Mouse (Mus musculus) kidney, adult 2 months (tissue): ENCODE data around the gene Me3. TPM values are rescaled to one million over a fixed set of nuclear protein-coding genes. Genes with fewer than 3 reads are reported as not detected.

Experiments used
- DNase-seq: peaks from one replicate; pipeline ENCODE4 v3.0.0; 2021
- H3K27ac ChIP-seq: fragments of 200-500 bp; 2 replicates; pipeline ENCODE4 v1.5.1; 2012; ENCODE audit warnings: low read depth, low read length, control low read depth, inconsistent platforms; ENCODE audit not compliant: insufficient read depth
- H3K27me3 ChIP-seq: fragments of 200-500 bp; replicated peaks from 2 replicates; pipeline ENCODE4 v1.6.1; 2012; ENCODE audit warnings: mild to moderate bottlenecking, moderate library complexity, low read length, inconsistent platforms; ENCODE audit not compliant: control insufficient read depth, insufficient read depth
- H3K36me3 ChIP-seq: fragments of 200-500 bp; 2 replicates; pipeline ENCODE4 v1.6.1; 2012; ENCODE audit warnings: mild to moderate bottlenecking, moderate library complexity, low read length, inconsistent platforms; ENCODE audit not compliant: control insufficient read depth, insufficient read depth
- H3K4me1 ChIP-seq: fragments of 200-500 bp; 2 replicates; pipeline ENCODE4 v1.6.1; 2011; ENCODE audit warnings: low read length; ENCODE audit not compliant: control insufficient read depth, insufficient read depth
- H3K4me3 ChIP-seq: fragments of 200-500 bp; 2 replicates; pipeline ENCODE4 v1.5.1; 2011; ENCODE audit warnings: mild to moderate bottlenecking, low read depth, low read length, control low read depth; ENCODE audit not compliant: insufficient read depth
- CTCF ChIP-seq: fragments of 200-500 bp; conservative IDR thresholded peaks from 2 replicates; pipeline ENCODE4 v1.5.1; 2011; ENCODE audit warnings: low read depth, mild to moderate bottlenecking, control low read depth, low read length, moderate library complexity, mixed read lengths; ENCODE audit not compliant: insufficient read depth, insufficient read length
- POLR2A ChIP-seq: fragments of 200-500 bp; IDR thresholded peaks from one replicate; pipeline ENCODE4 v1.6.1; 2011; ENCODE audit warnings: low read depth, low read length, control low read depth
- WGBS: fragments of 180-500 bp; shearing (Covaris S2); methylation state at CpG from one replicate; pipeline ENCODE4 v1.1.7; 2018; 5-methylcytosine and 5-hydroxymethylcytosine counted together
- polyA plus RNA-seq: library from polyadenylated mRNA; depleted of rRNA; stranded (reverse); fragments of >200 nt; gene quantifications from 2 replicates; pipeline ENCODE4 v1.2.3, GENCODE M21; 2012

Me3 gene
- polyA plus RNA-seq, 1 experiment = 89.3 TPM

DNA sequence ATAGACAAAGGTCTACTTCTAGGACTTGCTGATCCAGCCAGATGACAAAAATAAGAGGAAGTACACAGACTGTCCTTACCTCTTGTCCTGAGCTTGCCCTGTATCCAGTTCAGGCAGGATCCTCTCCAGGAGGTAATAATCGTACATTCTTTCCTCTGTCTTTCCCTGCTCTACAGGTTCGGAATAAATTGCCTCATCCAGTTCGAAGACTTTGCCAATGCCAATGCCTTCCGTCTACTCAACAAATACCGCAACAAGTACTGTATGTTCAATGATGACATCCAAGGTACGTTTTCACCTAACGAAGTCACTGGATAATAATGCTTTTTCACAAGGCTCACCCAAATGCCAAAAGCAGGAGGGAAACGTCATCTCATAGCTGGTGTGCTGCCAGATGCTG, 201.3 kb downstream of the Me3 start:
- WGBS = 69% methylated on average over 8 of the region's 8 CpGs
- Histone ChIP-seq H3K4me1 (no peaks in the 10 kb centered on the region; the same call in 1 of the 2 replicates), H3K36me3 (no peaks in the 10 kb centered on the region), H3K4me3 (no peak overlapping the region), H3K27ac (no peak overlapping the region), H3K27me3 (no peaks in the 10 kb centered on the region)
- DNase-seq = no peak
- TF ChIP-seq CTCF = no peak
- TF ChIP-seq POLR2A = no peak

DNA sequence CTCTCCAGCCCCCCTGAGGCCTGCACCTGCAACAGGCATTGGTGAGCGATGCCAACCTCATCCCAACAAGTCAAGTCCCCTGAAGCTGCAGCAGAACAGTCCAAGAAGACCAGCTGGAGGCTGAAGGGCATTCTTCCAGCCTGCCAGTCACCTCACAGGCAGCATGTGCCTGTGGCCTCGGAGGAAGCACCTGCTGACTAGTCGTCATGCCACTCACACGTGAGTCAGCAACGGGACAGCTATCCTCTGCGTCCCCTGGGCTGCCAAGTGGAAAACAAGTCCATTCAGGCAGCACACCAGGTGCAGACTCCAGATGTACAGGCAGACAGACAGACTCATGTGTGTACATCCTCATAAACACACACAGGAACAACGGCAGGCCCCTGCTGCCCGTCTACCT, 203.4 kb downstream of the Me3 start:
- no peak overlapping the region for H3K4me3 ChIP-seq
- H3K36me3 ChIP-seq = no peaks in the 10 kb centered on the region
- DNase-seq = no peak
- 60% methylated on average over 8 of the region's 8 CpGs for WGBS
- TF ChIP-seq POLR2A = no peak
- TF ChIP-seq CTCF = no peak
- H3K27me3 ChIP-seq = no peaks in the 10 kb centered on the region
- no peaks in the 10 kb centered on the region; the same call in 1 of the 2 replicates for H3K4me1 ChIP-seq
- H3K27ac ChIP-seq = no peak overlapping the region

DNA sequence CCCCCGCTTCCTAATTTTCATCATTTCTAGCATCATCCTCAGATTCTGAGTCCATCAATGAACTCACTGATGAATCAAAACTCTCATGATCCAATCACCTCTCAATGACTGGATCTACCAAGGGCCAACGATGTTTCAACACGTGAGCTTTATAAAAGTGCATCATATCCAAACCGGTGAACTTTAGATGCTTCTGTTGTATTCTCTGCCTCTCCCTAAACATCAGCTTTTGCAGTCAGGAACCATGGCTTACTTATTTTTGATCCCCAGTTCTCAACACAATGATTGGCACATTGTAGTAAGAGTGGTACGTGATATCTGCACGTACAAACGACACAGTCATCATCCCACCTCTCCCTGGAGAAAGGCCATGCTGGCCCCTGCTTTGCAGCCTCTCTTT, 204.5 kb downstream of the Me3 start:
- H3K27ac ChIP-seq = no peak overlapping the region
- DNase-seq = no peak
- TF ChIP-seq POLR2A = no peak
- TF ChIP-seq CTCF = no peak
- H3K4me1 ChIP-seq = no peaks in the 10 kb centered on the region; the same call in 1 of the 2 replicates
- H3K36me3 ChIP-seq = no peaks in the 10 kb centered on the region
- no peak overlapping the region for H3K4me3 ChIP-seq
- 96% methylated on average over 7 of the region's 7 CpGs for WGBS
- H3K27me3 ChIP-seq = no peaks in the 10 kb centered on the region

DNA sequence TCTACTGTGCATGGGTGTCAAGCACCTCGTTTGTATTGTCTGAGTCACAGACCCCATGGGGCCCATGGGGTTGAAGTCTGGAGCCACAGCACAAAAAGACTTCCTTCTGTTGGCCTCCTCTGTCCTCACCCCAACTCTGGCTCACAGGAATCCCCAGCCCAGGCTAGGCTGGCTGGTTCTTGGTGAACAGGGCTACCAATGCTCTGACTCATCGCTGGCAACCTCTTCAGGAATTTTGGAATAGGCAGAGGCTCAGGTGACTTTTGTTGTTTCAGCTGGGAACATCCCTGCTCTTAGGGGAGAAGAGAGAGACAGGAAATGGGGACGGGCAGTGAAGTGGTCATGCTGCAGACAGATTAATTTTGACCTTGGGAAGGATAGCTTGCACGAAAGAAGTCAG, 205.6 kb downstream of the Me3 start:
- H3K27ac ChIP-seq = no peak overlapping the region
- whole genome bisulfite sequencing = 43% methylated on average over 4 of the region's 4 CpGs
- H3K36me3 ChIP-seq = no peaks in the 10 kb centered on the region
- H3K4me1 ChIP-seq = no peaks in the 10 kb centered on the region; the same call in 1 of the 2 replicates
- no peaks in the 10 kb centered on the region for H3K27me3 ChIP-seq
- DNase-seq = peak; percentile 22
- no peak overlapping the region for H3K4me3 ChIP-seq
- no peak for TF ChIP-seq CTCF
- no peak for TF ChIP-seq POLR2A

DNA sequence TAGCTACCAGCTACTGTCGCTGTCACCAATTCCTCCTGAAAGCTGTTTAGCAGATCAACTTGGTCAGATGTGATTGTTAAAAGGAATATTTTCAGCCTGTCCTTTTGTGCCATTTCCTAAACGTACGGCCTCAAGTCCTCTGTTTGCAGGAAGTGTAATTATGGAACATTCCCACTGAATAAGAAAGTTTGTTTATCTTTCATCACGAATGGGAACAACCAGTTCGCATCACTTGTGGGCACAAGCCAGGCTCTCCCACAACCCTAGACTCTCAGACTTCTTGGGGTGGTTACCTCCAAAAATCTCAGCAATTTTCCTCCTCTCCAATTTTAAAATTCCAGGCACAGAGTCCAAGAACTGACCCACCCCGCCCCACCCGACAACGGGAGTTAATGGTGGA, 207.5 kb downstream of the Me3 start:
- TF ChIP-seq CTCF = no peak
- TF ChIP-seq POLR2A = no peak
- no peaks in the 10 kb centered on the region for H3K27me3 ChIP-seq

DNA sequence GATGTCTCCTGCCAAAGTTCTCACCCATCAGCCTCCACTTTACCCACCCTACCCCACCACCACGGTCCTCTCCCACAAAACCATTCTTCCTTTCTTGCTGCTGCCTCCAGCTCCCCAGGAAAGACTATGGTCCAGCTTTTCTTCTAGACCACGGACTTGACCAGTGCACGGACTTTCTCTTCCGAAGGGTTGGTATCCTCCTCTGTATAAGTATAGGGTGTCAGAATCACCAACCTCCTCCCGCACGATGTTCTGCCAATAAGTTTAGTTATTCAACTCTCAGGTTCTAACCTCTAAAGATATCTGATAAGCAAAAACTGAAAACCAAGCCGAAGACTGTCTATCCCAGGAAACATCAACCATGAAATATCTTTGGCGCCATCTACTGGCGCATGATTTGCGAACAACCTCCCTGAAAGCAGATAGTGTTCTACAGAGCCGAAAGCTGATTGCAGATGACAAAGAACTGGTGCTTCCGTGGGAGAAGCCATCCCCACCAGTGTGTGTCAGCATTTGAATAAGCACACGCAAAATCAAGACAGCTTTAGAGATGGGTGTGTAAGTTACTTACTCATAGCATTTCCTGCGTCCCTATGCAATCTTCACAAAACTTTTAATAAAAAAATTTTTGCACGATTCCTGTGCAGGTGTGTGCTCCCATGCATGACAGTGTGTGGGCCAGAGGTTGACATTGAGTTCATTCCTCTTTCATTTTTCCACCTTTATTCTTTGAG, 209.6 kb downstream of the Me3 start:
- TF ChIP-seq CTCF = peak; percentile 75
- no peak for TF ChIP-seq POLR2A
- Histone ChIP-seq H3K4me1 (no peaks in the 10 kb centered on the region), H3K27ac (no peak overlapping the region), H3K4me3 (no peak overlapping the region), H3K27me3 (no peaks in the 10 kb centered on the region), H3K36me3 (no peaks in the 10 kb centered on the region)
- WGBS = 23% methylated on average over 15 of the region's 15 CpGs
- peak; percentile 89 for DNase-seq

More for the DNA sequence above, 207.5 kb downstream of the Me3 start:
- Histone ChIP-seq H3K27ac (no peak overlapping the region), H3K36me3 (no peaks in the 10 kb centered on the region), H3K4me1 (no peaks in the 10 kb centered on the region), H3K4me3 (no peak overlapping the region)
- 56% methylated on average over 8 of the region's 8 CpGs for WGBS
- DNase-seq = no peak

DNA sequence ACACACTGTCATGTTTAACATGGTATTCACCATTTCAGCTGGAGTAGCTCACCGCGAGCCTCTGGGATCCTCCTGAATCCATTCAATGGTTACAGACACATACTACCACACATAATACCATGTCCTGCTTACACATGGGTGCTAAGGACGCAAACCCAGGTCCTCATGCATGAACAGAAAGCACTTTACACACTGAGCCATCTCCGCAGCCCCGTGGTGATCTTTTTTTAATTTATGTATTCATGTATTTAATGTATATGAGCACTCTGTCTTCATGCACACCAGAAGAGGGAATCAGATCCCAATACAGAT, 210.2 kb downstream of the Me3 start:
- no peak for TF ChIP-seq CTCF
- no peak for TF ChIP-seq POLR2A
- H3K27ac ChIP-seq = no peak overlapping the region
- 90% methylated on average over 5 of the region's 5 CpGs for WGBS
- no peak for DNase-seq
- no peaks in the 10 kb centered on the region for H3K36me3 ChIP-seq
- no peaks in the 10 kb centered on the region for H3K4me1 ChIP-seq
- H3K27me3 ChIP-seq = no peaks in the 10 kb centered on the region
- no peak overlapping the region for H3K4me3 ChIP-seq
